Mouse (Mus musculus) ZHBTc4 (cell line): Measurements from ENCODE around the gene Ephb4.

Experiments used
- DNase-seq: peaks from one replicate; pipeline ENCODE4 v3.0.0-alpha.2; 2011; ENCODE audit warnings: low read depth, low spot score

Ephb4 gene

DNA sequence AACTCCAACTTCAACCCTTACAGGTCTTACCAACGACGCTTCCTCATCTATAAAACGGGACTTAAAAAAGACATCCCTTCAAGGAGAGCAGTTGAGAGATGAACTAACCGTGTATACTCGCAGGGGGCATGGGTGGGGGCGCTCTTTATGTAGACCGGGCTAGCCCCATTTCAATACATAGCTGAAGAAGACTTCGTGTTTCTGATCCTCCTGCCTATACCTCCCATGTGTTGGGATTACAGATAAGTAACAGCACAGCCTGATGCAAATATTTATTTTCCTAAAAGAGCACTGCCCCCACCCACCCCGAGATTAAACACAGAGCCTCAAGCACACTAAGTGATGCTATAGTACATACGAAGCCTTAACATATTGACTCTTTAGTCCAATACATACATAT is 15.6 kb upstream of the Ephb4 start:
- DNase-seq: no peak

DNA sequence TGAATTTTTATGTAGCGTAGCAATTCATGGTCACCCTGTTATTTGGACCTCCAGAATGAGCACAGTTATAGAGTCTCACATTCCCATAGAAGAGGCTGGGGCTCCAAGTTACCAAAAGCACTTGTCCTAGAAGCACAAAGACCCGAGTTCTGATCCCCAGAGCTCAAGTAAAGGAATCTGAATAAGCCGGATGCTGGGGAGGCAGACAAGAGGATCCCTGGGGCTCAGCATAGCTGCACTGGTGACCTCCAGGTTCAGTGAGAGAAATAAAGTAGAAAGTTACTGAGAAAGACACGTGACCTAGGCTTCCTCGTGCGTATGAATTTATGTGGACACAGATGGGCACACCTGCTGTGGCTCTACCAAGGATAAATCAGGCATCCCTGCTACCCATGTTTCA is 14.8 kb upstream of the Ephb4 start:
- DNase-seq: no peak

DNA sequence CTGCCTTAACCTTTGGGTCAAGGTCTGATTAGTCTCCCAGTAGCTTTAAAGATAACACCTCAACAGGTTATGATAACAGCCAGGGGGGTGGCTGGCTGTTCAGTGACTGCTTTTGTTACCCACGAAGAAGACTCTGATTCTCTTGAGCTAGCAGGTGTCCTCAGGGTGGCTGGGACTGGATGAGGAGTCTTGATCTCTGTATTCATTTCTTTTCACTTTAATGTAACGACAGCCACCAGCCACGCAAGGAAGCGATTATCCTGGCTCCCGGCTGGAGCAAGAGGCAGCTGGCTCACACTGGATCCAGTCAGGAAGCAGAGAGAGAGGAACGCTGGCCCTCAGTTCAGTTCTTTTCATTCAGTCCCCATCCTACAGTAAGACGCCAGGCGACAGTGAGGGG is 12.7 kb upstream of the Ephb4 start:
- DNase-seq: peak; percentile 97

DNA sequence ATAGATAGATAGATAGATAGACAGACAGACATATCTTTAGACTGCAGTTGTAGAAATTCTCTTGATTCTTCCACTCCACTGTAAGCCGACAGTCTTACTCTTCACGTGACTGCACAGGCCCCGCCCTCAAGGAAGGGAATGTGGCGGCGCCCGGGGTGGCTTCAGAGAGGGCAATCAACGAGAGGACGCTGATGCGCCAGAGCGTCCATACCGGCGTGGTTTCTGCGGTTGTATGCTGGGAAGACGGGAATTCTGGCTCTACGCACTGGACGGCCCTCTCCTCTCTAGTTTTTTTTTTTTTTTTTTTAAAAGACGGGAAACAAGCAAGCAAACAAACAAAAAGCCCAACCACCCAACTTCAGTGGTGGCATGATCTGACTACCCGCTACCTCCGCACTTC is 11.7 kb upstream of the Ephb4 start:
- DNase-seq: peak; percentile 96

DNA sequence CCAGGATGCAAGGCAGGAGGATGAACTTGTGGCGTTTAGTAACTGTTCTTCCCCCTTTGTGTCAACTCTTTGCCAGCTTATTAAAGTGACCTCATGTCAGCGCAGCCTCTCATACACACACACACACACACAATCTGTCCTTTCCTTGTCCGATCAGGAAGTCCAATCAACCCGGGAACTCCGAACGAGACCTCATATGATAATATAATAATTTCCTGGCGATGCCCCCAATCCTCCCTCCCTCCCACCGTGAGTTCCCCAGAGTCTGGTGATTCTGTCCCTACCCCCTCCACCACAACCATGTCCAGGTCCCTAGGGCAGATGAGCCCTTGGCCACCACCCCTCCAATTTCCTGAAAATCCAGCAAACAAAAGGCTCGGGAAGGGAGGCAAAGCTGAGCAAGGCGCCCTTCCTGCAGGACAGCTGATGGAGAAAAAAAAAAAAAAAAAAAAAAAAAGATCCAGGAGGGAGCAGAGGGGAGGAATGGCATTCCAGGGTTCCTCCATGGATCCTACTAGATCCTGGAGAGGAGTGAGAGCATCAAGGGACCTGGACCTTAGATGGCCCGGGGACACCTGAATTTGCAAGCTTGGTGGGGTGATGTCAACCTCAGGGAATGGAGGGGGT is 11.1 kb upstream of the Ephb4 start:
- peak; percentile 46 for DNase-seq

DNA sequence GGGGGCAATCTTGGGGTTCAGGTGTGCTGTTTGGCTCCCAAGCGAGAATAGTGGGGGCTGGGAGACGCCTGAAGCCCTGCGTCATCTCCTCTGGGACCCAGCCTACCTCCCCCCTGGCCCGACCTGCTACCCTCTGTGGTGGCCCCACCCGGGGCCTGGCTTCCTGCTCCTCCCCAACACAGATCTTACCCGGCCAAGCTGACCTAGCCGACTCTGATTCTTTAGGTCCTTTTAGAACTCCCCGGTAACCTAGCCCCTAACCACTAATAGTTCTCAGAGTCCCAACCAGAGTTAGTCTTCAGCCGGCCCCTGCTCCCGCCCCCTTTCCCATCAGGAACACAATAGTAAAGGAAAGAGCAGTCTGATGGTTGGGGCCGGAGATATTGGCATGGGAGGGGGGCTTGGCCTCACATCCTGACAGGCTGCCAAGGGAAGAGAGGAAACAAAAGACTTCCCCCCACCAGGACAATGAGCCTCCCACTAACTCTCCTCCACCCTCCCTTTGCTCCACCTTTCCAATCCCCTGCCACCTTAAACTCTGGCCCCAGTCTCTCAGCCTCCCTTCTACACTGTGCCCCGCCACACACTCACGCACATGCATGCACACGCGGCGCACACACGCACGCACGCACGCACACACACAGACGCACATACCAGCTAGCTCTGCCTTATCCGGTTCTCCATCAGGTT is 10.5 kb upstream of the Ephb4 start:
- peak; percentile 81 for DNase-seq

DNA sequence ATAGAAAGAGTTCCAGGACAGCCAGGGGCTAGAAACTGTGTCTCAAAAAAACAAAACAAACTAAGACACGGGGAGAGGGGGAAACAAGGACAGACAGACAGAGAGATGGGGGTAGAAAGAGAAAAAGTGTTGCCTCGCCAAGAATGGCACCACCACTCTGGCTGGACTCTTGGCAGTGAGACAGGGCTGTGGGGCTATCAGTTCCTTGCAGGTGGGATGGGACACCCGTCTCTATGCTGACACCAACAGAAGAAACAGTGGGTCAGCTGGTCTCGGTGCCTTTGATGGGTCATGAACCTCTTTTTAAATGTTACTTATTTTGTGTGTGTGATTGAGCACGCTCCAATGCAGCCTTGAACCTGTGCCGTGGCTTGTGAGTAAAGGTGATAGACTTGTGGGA is 9.7 kb upstream of the Ephb4 start:
- no peak for DNase-seq

DNA sequence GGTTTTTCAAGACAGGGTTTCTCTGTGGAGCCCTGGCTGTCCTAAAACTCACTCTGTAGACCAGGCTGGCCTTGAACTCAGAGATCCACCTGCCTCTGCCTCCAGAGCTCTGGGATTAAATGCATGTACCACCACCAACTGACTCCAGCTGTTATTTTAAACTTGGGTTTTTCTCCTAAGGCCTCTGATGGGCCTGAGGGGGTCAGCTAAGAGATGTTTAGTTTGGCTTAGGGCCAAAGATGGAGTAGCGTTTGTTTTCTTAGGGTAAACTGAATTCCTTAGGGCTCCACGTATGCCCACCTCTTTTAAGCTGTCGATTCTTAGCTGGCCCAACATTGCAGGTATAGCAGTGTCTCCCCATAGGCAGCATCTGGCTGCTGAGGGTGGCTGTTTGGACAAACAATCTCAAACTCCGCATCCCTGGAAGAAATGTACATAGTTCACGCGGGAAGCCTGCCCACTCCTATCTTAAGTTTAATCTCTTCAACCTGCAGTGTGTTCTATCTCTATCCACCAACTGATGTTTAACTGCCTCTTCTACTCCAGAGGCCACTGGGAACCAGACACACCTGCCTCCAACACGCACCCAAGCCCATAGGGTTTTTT is 7.4 kb upstream of the Ephb4 start:
- DNase-seq: no peak

DNA sequence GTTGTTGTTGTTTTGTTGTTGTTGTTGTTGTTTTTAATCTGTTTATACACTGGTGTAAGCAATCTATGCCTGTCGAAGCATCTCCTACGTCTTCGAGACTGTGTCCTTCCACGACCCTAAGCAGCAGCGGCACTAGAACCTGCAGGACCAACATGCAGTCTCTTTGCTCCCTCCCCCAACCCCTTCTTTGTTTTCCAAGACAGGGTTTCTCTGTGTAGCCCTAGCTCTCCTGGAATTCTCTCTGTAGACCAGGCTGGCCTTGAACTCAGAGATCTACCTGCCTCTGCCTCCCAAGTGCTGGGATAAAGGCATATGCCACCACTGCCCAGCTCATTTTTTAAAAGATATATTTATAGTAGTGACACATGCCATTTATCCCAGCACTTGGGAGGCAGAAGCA is 6.5 kb upstream of the Ephb4 start:
- DNase-seq: no peak

DNA sequence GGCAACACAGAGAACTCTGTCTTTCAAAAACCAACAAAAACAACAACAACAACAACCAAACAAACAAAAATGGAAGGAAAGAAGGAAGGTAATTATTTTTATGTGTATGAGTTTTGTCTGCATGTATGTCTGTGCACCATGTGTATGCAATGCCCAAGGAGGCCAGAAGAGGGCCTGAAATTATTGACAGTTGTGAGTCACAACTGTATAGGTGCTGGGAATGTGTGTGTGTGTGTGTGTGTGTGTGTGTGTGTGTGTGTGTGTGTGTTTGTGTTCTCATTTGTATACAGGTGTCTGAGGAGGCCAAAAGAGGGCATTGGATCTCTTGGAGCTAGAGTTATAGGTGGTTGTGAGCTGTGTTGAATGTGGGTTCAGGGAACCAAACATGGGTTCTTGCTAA is 6.0 kb upstream of the Ephb4 start:
- DNase-seq: peak; percentile 51

DNA sequence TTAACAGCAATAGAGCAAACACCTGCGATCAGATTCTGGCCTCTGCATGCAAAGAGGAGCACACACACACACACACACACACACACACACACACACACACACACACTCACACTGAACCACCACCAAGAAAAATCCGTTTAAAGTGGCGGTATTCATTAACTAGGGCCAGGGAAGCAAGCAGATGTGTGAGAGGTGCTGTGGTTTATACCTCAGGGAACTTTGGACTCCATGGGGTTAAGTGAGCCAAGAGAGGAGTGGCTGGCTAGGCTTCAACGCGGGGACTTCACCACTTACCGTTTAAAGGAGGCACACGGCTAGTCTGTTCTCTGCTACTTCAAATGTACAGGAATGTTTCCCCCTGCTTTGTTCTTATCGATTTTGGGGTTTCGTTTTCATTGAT is 4.1 kb upstream of the Ephb4 start:
- peak; percentile 42 for DNase-seq

DNA sequence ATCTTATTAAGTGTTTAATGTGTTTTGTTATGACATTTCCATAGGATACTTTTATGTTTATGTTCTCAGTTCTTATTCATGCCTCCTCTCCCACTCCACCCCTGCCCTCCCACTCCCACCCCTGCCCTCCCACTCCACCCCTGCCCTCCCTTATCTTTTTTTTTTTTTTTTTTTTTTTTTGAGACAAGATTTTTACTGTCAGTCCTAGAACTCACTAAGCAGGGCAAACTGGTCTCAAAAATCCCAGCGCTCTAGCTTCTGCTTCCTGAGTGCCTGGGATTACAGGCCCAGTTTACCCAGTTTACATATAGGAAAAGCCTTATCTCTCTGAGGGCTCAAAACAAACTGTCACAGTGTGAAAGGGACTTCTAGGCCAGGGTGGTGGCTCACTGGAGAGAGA is 3.5 kb upstream of the Ephb4 start:
- DNase-seq: no peak

DNA sequence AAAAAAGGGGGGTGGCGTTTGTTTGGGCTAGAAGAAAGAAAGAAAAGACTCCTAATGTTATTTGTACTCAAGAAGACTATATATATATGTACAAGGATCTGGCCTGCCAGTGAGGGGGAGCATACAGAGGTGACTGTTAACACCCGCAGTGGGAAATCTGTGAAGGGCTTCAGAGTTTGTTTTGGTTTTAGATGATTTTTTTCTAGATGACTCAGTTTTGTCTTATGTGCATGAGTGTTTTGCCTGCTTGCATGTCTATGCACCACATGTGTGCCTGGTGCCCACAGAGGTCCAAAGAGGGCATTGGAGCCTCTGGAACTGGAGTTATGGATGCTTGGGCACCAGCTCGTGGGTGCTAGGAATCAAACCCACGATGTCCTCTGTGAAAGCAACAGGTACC is 2.9 kb upstream of the Ephb4 start:
- DNase-seq: no peak

DNA sequence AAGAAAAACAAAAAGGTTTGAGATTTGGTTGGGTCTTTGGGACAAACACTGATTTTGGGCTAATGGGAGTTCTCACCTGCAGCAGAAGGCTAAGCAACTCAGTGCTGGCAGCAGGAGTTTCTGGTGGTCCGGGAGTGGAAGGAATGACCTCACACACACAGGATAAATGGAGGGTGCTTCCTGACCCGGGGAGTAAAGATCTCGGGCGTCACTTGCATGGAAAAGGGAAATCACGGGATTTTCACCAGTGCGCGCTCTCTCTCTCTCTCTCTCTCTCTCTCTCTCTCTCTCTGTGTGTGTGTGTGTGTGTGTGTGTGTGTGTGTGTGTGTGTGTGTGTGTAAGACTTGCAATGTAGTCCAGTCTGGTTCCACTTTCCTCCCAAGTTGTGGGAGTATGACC is 2.1 kb upstream of the Ephb4 start:
- no peak for DNase-seq

DNA sequence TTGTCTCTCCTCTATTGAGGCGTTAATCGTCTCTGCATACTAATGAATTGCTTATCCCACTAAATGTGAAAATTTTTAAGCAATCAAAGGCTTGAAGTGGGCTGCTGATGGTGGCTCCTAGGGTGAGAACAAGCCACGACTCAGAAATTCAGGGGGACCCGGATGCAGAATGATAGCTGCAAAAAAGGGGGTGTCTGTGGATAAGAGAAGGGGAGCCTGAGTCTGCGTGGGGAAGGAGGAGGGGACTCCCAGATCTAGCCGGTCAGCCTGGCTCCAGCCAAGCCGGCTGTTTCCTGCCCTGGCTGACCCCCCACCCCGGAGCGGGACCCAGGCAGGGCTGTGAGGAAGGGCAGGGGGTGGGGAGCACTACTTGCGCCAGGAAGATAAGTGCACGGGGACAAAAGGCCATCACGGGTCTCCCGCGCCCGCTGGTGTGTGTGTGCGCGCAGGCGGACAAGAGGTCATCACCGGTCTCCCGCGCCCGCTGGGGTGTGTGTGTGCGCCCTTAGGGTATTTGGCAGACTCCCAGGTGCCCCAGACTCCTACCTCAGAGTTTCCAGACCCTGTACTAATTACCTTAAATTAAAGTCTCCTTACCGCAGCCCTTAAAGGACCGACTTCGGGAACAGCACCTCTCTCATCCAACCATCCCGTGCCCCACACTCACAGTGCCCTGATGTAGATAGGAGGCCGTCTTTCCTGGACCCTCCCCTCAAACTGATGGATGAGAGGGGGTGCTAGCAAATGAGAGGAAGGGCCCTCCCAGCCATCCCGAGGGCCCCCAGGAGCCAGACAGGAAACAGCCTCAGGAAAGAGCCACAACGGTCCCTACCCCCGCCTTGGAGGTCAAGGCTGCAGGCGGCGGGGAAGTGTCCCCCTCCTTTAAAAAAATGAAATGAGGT is 1.2 kb upstream of the Ephb4 start:
- DNase-seq: no peak

DNA sequence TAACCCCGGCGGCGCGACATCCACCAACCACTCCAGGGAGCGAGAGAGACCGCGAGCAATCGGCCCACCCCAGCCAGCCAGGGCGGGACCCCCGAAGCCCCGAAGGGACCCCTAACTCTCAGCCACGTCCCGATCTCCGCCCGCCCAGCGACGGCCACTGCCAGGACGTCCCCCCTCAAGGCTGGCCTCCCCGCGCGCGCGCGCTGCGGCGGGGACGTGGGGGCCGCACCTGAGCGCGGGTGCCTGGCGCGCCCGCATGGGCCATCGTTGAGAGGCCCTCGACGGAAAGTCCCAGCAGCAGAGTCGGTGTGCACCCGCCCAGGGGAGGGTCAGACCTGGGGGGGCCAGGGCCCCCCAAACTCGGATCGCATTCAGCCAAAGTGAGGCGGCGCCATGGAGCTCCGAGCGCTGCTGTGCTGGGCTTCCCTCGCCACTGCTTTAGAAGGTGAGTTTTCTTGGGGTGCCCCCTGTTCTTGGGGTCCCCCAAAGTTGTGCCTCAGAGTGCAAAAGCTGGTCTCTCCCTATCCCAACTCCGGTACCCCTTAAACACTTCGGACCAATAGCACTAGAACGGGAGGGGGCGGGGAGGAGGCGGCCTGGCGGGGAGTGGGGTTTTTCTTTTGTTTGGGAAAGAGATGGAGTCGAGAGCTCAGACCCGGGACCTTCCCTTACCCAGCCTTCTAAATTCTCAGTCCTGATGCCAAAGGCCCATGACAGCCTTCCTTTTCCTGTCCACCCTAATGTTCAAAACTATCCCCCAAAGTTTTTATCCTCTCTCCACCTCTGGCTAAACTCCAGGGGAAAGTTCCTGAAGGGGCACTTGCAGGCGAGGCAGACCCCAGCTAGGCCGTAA is 522 bp downstream of the Ephb4 start:
- DNase-seq: no peak

DNA sequence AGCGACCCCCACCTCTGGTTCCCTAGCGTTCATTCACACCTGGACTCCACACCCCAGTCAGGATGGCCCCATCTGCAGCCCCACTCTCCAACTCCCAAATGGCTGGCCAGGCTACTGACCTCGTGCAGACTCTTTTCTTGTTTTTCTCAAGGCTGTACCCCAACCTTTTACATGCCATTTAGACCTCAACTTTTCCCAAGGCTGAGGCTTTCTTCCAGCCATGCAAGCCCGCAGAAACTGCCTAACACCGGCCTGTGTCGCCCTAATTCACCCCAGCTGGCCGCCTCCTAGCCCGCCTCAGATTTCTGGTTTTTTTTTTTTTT is 1.1 kb downstream of the Ephb4 start:
- no peak for DNase-seq

DNA sequence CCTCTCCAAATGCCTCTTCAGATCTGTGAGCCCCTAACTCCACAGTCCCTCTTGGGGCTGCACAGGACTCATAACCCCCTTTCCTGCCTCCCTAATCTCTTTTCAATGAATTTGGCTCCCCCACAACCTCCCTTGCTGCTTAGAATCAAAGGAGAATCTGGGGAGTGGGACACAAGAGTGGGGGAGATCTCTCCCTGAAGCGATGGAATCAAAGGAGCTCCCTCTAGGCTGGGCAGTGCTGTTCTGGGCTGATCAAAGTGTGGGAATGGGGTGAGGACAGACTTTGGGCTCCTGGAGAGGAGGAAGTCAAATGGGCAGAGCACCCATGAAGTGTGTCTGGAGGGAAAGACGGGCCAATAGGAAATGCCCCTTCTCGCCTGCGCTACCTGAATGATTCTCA is 1.5 kb downstream of the Ephb4 start:
- no peak for DNase-seq

DNA sequence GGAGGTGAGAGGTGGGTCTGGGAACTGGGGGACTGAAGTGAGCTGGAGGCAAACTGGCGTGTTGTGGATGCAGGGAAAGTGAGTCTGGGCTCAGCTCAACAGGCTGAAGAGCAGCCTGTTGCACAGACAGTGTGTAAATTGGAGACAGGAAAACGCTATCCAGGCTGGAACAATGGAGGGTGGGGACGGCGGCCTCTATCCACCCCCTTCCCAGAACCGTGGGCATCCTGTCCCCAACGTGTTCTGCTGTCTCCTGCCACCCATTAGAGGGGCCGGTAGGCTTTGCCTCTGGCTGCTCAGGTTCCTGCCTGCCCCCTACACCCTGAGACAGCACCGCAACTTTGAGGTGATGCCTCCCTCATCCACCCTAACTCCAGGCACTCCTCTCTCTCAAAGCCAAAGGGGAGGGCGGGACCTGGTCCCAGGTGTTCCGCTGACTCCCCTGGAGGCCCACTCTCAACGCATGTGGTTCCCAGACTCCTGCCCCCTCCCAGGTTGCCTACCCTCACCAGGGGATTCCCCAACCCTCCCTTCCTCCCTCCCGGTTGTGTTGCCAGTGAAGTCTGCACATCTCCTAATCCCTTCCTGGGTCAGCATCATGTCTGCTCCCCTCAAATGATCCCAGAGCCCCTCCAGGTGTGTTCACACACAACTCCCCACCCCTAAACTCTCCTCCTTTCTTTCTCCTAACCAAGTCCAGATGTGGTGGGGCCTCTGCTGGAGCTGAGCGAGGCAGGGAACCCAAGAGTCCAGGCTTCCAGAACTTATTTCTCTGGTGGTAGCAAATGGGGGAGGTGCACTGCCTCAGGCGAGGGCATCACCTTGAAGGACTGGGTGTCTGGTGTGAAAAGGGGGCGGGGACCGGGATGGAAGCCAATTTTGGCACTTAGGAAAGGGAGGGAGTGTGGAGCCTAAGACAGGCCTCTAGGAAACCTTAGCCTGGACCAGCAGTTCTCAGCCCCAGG is 2.4 kb downstream of the Ephb4 start:
- peak; percentile 93 for DNase-seq

DNA sequence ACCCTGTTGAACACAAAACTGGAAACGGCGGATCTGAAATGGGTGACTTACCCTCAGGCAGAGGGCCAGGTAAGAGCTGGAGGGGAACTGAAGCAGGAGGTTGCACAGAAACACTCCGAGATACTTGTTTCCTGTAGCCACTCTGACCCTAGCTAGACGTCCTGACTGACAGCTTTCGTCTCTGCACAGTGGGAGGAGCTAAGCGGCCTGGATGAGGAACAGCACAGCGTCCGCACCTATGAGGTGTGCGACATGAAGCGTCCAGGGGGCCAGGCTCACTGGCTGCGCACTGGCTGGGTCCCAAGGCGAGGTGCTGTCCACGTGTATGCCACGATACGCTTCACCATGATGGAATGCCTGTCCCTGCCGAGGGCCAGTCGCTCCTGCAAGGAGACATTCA is 4.2 kb downstream of the Ephb4 start:
- DNase-seq: peak; percentile 60
